In genomic region chr13:63553436-63553835, GRCm38 (mm10) we compare ENCODE assay signal across 9 mouse cellular contexts. TPM values are rescaled to one million over a fixed set of nuclear protein-coding genes. Genes with fewer than 3 reads are reported as not detected.
DNase-seq lines count a peak whose midpoint lies in the region; ATAC-seq and TF ChIP-seq lines count a peak whose summit lies in the region.
"Had no signal": no experiment of that assay in that cellular context is flagged by ENCODE, and none has a peak within 500 bp of the region (broad histone marks: within the 10 kb centered on the region; RNA-seq: fewer than 3 reads in every experiment).

No protein-coding gene starts in this region.

- H3K4me3 ChIP-seq in lung, postnatal 0 days (ENCODE audit: low read depth, low read length): no peak overlapping the region
- no peak overlapping the region for H3K4me3 ChIP-seq in hindbrain, embryonic 14.5 days (replicated peaks; ENCODE audit: low read length)
- no peak overlapping the region for H3K4me3 ChIP-seq in neural tube, embryonic 15.5 days (replicated peaks)

- no peak for TF ChIP-seq EP300 in lung, postnatal 0 days (IDR thresholded peaks at IDR 0.05)

- H3K9me3 ChIP-seq in lung, postnatal 0 days (ENCODE audit: low read length): no peaks in the 10 kb centered on the region
- H3K9me3 ChIP-seq in hindbrain, embryonic 14.5 days (ENCODE audit: control insufficient read depth, low read length): no peaks in the 10 kb centered on the region
- H3K9me3 ChIP-seq in neural tube, embryonic 15.5 days (replicated peaks): no peaks in the 10 kb centered on the region

- no peak for TF ChIP-seq CTCF in lung, postnatal 0 days (IDR thresholded peaks at IDR 0.05)

- H3K27ac ChIP-seq in lung, postnatal 0 days (ENCODE audit: low read length): no peak overlapping the region
- peak overlapping the region; percentile 76; the same call in 1 of the 2 replicates for H3K27ac ChIP-seq in hindbrain, embryonic 14.5 days
- H3K27ac ChIP-seq in neural tube, embryonic 15.5 days (replicated peaks): peak overlapping the region; percentile 39

- 32% methylated on average over 5 of the region's 5 CpGs for WGBS in lung, postnatal 0 days
- WGBS in hindbrain, embryonic 14.5 days: 27% methylated on average over 5 of the region's 5 CpGs
- WGBS in neural tube, embryonic 15.5 days: 29% methylated on average over 5 of the region's 5 CpGs

- no peak overlapping the region for H3K9ac ChIP-seq in lung, postnatal 0 days (replicated peaks; ENCODE audit: low read depth)
- no peak overlapping the region; the same call in 1 of the 2 replicates for H3K9ac ChIP-seq in hindbrain, embryonic 14.5 days
- H3K9ac ChIP-seq in neural tube, embryonic 15.5 days (replicated peaks): no peak overlapping the region; the same call in 1 of the 2 replicates

- H3K27me3 ChIP-seq in lung, postnatal 0 days (replicated peaks; ENCODE audit: insufficient read depth, low read length): no peaks in the 10 kb centered on the region
- H3K27me3 ChIP-seq in hindbrain, embryonic 14.5 days (ENCODE audit: control insufficient read depth, insufficient read depth, low read length): no peaks in the 10 kb centered on the region
- H3K27me3 ChIP-seq in neural tube, embryonic 15.5 days (replicated peaks): no peaks in the 10 kb centered on the region

- no peaks in the 10 kb centered on the region for H3K36me3 ChIP-seq in lung, postnatal 0 days (ENCODE audit: insufficient read depth, low read length)
- H3K36me3 ChIP-seq in hindbrain, embryonic 14.5 days (replicated peaks; ENCODE audit: control insufficient read depth, insufficient read depth): no peaks in the 10 kb centered on the region
- H3K36me3 ChIP-seq in neural tube, embryonic 15.5 days: no peaks in the 10 kb centered on the region

- peak; percentile 49 for DNase-seq in lung, postnatal 0 days (ENCODE audit: low spot score)
- DNase-seq in lung, adult 18-20 months: no peak
- peak; percentile 50 to 61 for DNase-seq in cerebellum, postnatal 36 days
- DNase-seq in hindbrain, embryonic 14.5 days (ENCODE audit: low spot score): no peak
- no peak for DNase-seq in frontal cortex, adult 2 months (ENCODE audit: extremely low spot score in 1 of 2, low spot score in 1 of 2)
- no peak for DNase-seq in adrenal gland, postnatal 36 days
- DNase-seq: liver had no signal

- peak; percentile 14; the same call in 1 of the 2 replicates for ATAC-seq in lung, postnatal 0 days
- ATAC-seq in hindbrain, embryonic 14.5 days (ENCODE audit: low FRiP score): no peak
- no peak for ATAC-seq in neural tube, embryonic 15.5 days (ENCODE audit: low FRiP score)
- ATAC-seq in monocyte, adult 5-6 weeks (replicated peaks; ENCODE audit: insufficient number of reproducible peaks, low FRiP score, low TSS enrichment, poor library complexity, severe bottlenecking): no peak

- H3K4me1 ChIP-seq in lung, postnatal 0 days (ENCODE audit: insufficient read depth, low read depth, low read length): peaks cover 51% of the 10 kb centered on the region
- peaks cover 69% of the 10 kb centered on the region for H3K4me1 ChIP-seq in hindbrain, embryonic 14.5 days (replicated peaks; ENCODE audit: control insufficient read depth, insufficient read depth, low read length)
- H3K4me1 ChIP-seq in neural tube, embryonic 15.5 days: peaks cover 91% of the 10 kb centered on the region

- H3K4me2 ChIP-seq in lung, postnatal 0 days (replicated peaks; ENCODE audit: low read depth, low read length): no peak overlapping the region
- H3K4me2 ChIP-seq in hindbrain, embryonic 14.5 days (replicated peaks): peak overlapping the region; percentile 30
- H3K4me2 ChIP-seq in neural tube, embryonic 15.5 days: peak overlapping the region; percentile 97

RNA-seq across cellular contexts. Expression of gene Ptch1, which starts 20.0 kb away (rescaled TPM):
- polyA plus RNA-seq in lung, postnatal 0 days (2015; fragmentation: Nextera tagmentation; extraction: Ambion mirVana): 15.2 and 21.3 TPM in 2 replicates
- polyA plus RNA-seq in hindbrain, embryonic 14.5 days (2014; fragmentation: Nextera tagmentation; extraction: Ambion mirVana): 22.7 and 24.2 TPM in 2 replicates
- polyA plus RNA-seq in neural tube, embryonic 15.5 days (2015; fragmentation: Nextera tagmentation; extraction: Ambion mirVana): 16.9 and 17.5 TPM in 2 replicates
- polyA plus RNA-seq in frontal cortex, adult 2 months (2012; rRNA removed): 26.5 and 27.8 TPM in 2 replicates
- 1.2 to 9.9 TPM (median 2.8 TPM) in 3 replicates for total RNA-seq in monocyte, adult 5-6 weeks (2017)
- total RNA-seq in adrenal gland, postnatal 36 days (2021): 10 to 100 TPM; 37.3 to 49.6 TPM

RNA-seq across cellular contexts. Expression of gene Fancc, which starts 56.4 kb away (rescaled TPM):
- 26.0 and 37.6 TPM in 2 replicates for polyA plus RNA-seq in lung, postnatal 0 days (2015; fragmentation: Nextera tagmentation; extraction: Ambion mirVana)
- polyA plus RNA-seq in hindbrain, embryonic 14.5 days (2014; fragmentation: Nextera tagmentation; extraction: Ambion mirVana): 15.5 and 15.9 TPM in 2 replicates
- 12.8 and 14.4 TPM in 2 replicates for polyA plus RNA-seq in neural tube, embryonic 15.5 days (2015; fragmentation: Nextera tagmentation; extraction: Ambion mirVana)
- polyA plus RNA-seq in frontal cortex, adult 2 months (2012; rRNA removed): 9.9 and 12.3 TPM in 2 replicates
- 5.2 to 18.8 TPM (median 5.9 TPM) in 3 replicates for total RNA-seq in monocyte, adult 5-6 weeks (2017)
- total RNA-seq in adrenal gland, postnatal 36 days (2021): 10 to 100 TPM in 1 of 2 experiments, 1 to 10 TPM in 1; 9.1 to 10.9 TPM

Comparison
In these comparisons a context has a peak if more than half of its experiments do, and no peak if none do; other contexts are left out.
1. DNase-seq: peak in lung, postnatal 0 days (single experiment) and cerebellum, postnatal 36 days (2 of 2); none in lung, adult 18-20 months (0 of 2), hindbrain, embryonic 14.5 days (single experiment), frontal cortex, adult 2 months (0 of 2) and adrenal gland, postnatal 36 days (0 of 2).